Mouse (Mus musculus) cortical plate, adult 2 months (tissue): ENCODE data around the gene Mmp13. TPM values are rescaled to one million over a fixed set of nuclear protein-coding genes. Genes with fewer than 3 reads are reported as not detected.

Experiments used
- H3K27ac ChIP-seq: fragments of 200-500 bp; 2 replicates; pipeline ENCODE4 v1.5.1; 2012; ENCODE audit warnings: low read length, control low read depth, inconsistent platforms; ENCODE audit not compliant: insufficient read depth
- H3K4me1 ChIP-seq: fragments of 200-500 bp; 2 replicates; pipeline ENCODE4 v1.6.1; 2011; ENCODE audit warnings: low read length; ENCODE audit not compliant: control insufficient read depth, insufficient read depth
- H3K4me3 ChIP-seq: fragments of 200-500 bp; 2 replicates; pipeline ENCODE4 v1.5.1; 2011; ENCODE audit warnings: mild to moderate bottlenecking, low read length, control low read depth; ENCODE audit not compliant: insufficient read depth
- CTCF ChIP-seq: fragments of 200-500 bp; IDR thresholded peaks from 2 replicates; pipeline ENCODE4 v1.5.1; 2011; ENCODE audit warnings: mild to moderate bottlenecking, control low read depth, low read length; ENCODE audit not compliant: insufficient read depth; ENCODE audit errors: extremely low read depth
- POLR2A ChIP-seq: fragments of 200-500 bp; IDR thresholded peaks from 2 replicates; pipeline ENCODE4 v1.6.1; 2011; ENCODE audit warnings: mild to moderate bottlenecking, low read length, control low read depth; ENCODE audit not compliant: insufficient read depth; ENCODE audit errors: extremely low read depth
- polyA plus RNA-seq: library from polyadenylated mRNA; depleted of rRNA; stranded (reverse); fragments of >200 nt; gene quantifications from 2 replicates; pipeline ENCODE4 v1.2.3, GENCODE M21; 2012; rRNA removed

Mmp13 gene
- polyA plus RNA-seq, 1 experiment: 0.04 TPM

DNA sequence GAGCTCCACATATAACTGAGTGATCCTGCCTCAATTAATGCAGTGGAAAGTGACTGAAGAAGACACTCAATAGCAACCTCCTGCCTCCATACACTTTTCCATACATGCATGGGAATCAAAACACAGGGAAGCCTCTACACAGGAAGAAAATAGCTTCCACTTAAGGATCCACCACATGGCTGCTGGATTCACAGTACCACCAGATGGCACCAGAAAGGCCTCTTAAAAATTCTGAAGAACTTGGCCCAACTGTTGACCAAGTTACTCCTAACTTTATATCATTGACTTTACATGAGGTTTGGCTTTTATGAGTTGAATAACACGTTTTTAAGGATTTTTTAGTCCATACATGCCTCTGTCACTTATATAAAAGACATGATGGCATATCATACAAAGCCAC, 19.8 kb downstream of the Mmp13 start:
- Histone ChIP-seq H3K4me3 (no peak overlapping the region), H3K4me1 (no peaks in the 10 kb centered on the region), H3K27ac (no peak overlapping the region)
- TF ChIP-seq POLR2A (no peak), CTCF (no peak; the same call in 1 of the 2 replicates)

GRCm38 (mm10) chr9:7331847-7332246, 59.5 kb downstream of the Mmp13 start:
- Histone ChIP-seq H3K4me3 (no peak overlapping the region), H3K4me1 (no peaks in the 10 kb centered on the region), H3K27ac (no peak overlapping the region)
- TF ChIP-seq POLR2A (no peak), CTCF (no peak)

Other genes with a start within 250 kb of the Mmp13 start
- 6.8 and 7.4 TPM in 2 replicates for gene Dync2h1, start 88.1 kb upstream of the Mmp13 start, polyA plus RNA-seq
- 61.6 and 69.6 TPM in 2 replicates for gene Dcun1d5, start 88.0 kb upstream of the Mmp13 start, polyA plus RNA-seq
- not detected in 2 replicates for gene Mmp12, start 71.9 kb downstream of the Mmp13 start, polyA plus RNA-seq
- gene Mmp1b, start 115.5 kb downstream of the Mmp13 start, polyA plus RNA-seq: not detected in 2 replicates
- not detected in 2 replicates for gene Mmp3, start 173.3 kb downstream of the Mmp13 start, polyA plus RNA-seq
- not detected in 2 replicates for gene Mmp10, start 229.8 kb downstream of the Mmp13 start, polyA plus RNA-seq